Mouse (Mus musculus) R1 (cell line): ENCODE measurements around the gene Camsap3.

Experiments
- DNase-seq: peaks from one replicate; pipeline ENCODE4 v3.0.0-alpha.2; 2018; ENCODE audit warnings: low read depth, low spot score

Gene Camsap3

GRCm38 (mm10) chr8:3655526-3655925 is 68.4 kb downstream of the Camsap3 start, which contains the start of gene Retn:
Gene Retn (plus strand): TSS chr8:3655770.
- no peak for DNase-seq

- DNase-seq: peak; percentile 48
Observed at GRCm38 (mm10) chr8:3656725-3657381, 69.8 kb downstream of the Camsap3 start.
